Mouse (Mus musculus) MN1 (cell line): ENCODE data around the gene Blmh.
A peak's percentile ranks its signal among the peaks of the same experiment; 100 is the strongest.

Source experiments
- DNase-seq: peaks from one replicate; pipeline ENCODE4 v3.0.0-alpha.2; 2016; ENCODE audit warnings: low spot score

Blmh gene

DNA sequence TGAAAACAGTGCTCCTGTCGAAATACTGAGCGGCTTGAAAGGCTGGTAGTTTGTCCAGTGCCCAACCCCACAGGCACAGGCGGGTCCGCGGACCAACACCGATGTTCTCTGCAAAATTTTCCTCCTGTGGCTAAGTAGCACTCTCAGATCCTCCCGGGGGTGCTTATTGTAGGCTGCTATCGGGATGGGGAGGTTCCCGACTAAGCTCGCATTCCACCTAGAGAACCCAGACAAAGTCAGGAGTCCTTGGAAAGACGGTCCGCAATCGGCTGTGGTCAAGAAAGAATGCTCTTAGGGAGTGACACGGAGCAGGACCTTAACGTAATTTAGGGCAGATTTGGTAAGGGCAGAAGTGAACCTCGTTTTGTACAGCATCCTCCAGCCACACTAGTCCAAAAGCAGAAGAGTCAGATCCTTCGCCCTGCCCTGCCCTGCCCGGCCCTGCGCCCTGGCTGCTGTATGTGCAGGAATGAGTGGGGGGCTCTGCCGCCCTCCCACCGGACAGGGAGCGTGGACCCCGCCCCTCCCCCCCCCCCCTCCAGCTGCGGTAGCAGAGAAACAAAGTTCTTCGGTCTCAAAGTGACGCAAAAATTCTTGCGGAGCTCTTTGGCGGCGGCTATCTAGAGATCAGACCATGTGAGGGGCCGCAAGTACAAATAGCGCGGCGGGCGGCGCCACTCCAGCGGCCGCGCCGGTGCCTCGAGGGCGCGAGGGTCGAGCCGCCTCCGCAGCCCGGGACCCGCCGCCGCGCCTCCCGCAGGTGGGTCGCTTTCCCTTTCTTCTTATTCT, 73.5 kb downstream of the Blmh start, which contains the start of gene Slc6a4:
TSS of gene Slc6a4 (plus strand) at position 688 of the 789 bp plus-strand sequence.
- DNase-seq: peak; percentile 21

DNA sequence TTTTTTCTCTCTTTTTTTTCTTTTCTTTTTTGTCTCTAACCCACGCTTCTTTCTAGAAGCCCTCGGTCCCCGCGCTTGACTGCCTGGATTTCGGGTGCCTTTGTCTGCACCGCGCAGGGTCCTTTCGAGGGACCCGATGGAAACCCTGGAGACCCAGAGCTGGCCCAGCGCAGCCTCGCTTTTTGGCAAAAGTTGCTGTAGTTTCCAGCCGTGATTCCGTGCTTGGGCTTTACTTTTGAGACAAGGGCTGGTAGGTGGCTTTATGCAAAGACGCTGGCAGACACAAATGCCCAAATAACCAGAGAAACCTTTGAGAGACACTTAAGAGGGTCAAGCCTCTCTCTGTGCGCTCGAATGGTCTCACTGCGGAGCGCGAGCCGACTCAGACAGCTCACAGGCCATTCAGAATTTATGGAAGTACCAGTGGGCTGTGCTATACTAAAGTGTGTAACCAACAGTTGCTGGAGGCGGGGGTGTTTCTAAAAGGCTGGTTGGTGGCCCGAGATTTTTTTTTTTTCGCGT, 74.2 kb downstream of the Blmh start:
- DNase-seq: no peak

DNA sequence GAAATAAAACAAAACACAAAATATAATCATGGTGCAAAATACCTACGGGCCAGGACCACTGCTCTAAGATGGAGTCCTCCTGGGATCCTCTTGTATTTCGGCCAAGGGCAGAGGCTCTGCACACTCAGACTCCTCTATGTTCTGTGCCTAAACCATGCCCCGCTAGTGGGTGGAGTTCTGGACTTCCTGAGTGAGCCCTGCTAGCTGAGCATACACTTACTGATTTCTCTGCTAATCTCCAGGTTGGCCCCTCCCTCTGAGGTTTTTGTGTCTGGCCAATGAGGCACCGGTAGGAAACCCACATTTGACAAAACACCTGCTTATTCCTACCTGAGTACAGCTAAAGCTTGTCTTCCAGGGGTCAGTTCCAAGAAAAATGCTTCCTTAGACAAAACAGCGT, 76.1 kb downstream of the Blmh start:
- DNase-seq: no peak

DNA sequence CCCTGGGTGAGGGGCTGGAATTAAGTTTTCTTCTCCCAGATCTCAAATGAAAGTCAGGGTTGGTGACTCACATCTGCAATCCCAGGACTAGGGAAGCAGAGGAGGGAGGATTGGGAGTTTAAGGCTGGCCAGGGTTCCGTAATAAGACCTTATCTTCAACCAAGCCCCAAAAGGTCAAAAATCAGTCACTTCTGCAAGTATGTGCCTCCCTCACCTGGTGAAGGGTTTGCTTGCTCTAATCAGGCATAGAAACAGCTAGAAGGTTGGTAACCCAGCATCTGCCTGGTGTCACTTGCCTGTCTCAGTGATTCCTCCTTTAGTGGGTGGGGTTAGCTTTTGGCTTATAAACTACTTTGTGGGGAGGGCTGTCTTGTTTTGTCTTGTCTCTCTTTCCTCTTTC, 77.8 kb downstream of the Blmh start:
- DNase-seq: no peak

DNA sequence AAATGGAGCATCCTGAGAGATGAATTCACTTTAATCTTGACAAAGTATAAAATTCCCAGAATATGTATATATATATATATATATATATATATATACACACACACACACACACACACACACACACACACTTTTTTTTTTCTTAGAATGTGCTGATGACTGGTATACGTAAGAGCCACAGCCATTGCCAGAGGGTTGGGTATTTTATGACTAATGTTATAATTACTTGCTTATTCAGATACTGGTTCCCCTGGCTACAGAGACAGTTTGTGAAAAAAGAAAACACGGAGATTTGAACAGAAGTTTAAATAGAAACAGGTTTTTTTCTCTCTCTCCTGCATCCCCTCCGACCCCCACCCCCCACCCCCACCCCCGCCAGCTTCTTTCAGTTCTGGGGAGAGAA, 81.3 kb downstream of the Blmh start:
- peak; percentile 30 for DNase-seq

DNA sequence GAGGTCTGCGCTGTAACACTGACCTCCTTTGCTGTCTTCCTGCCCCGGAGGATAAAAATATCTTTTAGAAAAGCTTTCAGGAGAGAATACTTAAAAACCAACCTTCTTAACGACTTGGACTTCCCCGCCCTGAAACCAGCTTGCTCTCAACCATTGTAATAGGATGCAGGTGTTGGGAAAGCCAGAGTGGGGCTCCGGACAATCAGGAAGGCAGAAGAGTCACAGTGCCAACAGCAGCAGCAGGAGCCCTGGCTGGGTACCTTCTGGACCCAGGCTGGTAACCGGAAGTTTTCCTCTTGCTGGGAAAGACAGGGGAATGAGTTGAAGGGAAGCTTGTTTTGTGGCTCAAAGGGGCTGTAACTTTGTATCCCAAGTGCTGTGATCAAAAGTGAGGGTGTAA, 82.0 kb downstream of the Blmh start:
- DNase-seq: no peak

DNA sequence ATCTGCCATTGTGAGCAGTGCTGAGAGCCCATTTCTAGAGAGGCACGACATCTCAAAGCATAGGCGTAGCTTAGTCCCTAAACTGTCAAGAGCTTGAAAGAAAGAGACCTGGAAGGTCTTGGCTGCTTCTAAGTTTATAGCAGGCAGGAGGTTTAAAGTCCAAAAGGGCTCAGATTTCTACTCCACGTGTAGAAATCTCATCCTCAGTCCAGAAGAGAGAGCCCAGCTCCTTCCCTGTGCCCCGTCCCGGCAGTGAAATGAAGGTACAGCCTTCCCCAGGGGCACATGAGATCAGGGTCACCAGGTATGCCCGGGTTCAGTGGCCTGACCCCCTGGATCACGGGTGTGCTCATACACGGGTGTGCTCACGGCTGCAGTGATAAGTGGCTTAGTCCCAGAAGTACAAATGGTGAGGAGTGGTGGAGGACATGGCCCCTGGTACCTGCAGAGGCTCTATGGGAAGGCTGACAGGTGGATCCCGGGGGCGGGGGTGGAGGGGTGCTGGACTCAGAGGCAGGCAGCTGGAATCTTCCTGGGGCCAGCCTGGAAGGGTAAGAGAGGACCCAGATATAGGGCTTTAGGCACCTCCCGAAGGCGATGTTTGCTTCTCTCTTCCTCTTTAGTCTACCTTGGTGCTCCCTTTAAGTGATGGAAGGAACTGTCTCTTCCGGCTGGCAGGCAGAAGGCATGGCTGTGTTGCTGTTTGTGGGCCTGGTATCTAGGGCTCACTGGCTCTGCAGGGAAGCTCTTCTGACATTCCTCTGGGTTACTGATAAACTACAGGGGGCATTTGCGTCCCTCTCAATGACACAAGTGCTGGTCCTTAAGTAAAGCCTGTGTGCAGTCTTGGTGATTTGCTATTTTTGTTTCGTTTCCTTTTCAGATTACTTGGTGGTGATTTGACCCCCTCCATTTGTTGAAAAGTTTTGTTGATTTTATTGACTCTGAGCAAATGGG, 84.7 kb downstream of the Blmh start:
- no peak for DNase-seq

DNA sequence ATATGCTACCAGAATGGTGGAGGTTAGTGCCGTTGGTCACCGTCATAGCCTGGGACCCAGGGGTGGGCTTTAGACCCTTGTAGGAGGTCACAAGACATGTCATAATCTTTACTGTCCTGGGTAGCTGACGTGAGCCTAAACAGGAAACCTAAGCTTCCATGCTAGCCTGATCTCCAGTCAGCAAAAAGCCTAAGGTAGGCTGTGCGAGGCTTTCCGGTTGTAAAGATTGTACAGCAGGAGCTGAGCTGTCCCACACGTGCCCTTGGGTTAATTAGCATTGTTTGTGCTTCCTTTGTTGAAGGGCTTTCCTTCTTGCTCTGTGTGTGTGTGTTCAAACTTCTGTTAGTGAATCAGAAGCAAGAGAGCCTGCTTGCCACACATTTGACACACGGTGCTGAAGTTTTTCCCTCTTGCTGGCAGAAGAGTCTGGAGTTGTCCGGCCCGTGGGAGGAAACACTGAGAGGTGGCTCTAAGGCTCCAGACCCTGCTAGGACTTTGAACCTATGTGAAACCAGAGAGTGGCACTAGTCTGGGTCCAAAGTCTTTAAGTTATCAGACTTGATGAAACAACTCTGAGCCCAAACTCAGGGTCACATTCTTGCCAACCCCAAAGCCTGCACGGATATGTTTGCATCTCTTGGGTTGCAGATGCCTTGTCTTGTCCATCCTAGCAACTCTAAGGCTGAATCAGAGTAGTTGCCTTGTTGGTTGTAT, 86.3 kb downstream of the Blmh start:
- no peak for DNase-seq

DNA sequence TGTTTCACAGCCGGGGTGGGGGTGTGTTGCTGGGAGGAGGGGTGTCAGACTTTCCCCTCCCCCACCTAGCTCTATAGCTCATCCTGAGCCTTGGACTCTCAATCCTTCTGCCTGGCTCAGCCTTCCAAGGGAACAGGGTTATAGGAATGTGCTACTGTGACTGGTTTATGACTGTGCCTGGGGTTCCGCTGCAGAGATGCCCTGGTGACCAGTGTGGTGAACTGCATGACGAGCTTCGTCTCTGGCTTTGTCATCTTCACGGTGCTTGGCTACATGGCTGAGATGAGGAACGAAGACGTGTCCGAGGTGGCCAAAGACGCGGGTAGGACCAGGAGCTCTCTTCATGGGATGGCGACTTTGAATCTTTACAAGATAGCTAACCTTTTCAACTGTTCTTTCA, 93.4 kb downstream of the Blmh start:
- no peak for DNase-seq

DNA sequence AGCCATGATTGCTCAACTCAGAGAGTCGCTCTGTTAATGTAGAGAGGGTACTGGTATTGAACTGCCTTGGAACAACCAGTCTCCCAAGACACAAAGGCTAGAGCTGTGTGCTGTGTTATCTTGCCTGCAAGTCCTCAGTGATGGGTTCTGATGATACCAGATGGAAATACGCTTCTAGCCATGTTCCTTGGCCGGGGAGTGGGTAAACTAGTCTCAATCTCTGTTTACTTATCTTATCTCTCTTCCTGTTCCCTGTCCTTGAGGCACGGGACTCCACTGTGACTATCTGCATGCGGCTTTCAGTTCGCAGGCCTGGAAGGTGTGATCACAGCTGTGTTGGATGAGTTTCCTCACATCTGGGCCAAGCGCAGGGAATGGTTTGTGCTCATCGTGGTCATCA, 94.9 kb downstream of the Blmh start:
- DNase-seq: no peak

DNA sequence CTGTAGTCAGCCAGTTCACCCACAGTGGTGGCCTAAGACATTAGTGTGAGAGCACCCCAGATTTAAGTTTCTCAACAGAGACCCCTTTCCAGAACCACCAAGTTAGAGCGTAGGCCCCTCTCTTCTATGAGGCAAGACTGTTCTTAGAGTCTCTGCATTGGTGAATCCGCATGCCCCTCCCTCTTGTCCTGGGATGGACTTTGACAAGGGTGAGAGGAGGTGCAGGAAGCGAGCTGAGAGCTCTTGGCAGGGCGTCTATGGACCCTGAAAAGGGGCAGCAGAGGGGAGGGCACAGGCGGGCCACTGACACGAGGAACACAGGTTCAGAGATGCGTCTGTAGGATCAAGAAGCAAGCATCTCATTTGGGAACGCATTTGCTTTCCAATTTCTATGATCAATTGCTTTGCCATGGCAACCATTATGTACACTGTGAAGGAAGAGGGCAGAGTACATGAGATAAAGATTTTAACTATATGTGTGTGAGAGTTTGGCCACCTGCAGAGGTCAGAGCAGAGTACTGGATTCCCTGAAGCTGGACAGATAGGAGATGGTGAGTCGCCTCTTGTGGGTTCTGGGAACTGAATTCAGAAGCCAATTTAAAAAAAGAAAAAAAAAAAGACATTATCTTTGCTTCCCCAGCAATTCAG, 97.3 kb downstream of the Blmh start:
- DNase-seq: no peak

DNA sequence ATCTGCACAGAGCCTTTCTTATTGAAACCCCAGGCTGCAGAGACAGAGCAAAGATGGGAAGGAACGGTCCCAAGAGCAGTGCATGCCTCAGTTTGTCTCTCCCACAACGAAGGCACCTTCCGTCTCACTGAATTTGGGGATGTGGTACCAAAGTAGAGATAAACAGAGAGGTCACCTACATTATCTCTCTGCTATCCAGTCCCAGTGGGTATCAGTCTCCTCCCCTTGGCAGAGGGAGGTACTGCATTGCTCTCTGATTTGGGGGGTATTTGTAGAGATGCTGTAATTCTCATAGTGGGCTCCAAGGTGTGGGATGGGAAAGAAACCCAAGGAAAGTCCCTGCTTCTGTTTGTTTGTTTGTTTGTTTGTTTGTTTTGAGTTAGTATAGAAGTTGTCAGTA, 102.0 kb downstream of the Blmh start:
- DNase-seq: no peak

DNA sequence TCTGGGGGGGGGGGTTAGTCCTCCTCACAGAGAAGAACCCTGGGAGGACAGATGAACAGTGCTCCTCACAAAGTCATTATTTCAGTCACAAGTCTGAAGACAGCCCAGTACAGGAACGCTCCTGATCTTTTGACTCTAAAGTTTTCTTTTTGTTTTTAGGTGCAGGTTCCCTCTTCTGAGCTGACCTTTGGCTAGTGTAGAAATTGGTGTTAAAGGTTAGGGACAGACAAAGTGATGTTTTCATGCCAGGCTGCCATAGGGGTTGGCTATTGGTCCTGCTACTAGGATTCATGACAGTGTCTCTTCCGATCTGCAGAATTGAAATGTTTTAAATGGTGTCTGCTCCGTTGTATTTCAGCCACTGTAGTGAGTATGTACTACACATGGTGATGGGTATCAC, 103.5 kb downstream of the Blmh start:
- no peak for DNase-seq

DNA sequence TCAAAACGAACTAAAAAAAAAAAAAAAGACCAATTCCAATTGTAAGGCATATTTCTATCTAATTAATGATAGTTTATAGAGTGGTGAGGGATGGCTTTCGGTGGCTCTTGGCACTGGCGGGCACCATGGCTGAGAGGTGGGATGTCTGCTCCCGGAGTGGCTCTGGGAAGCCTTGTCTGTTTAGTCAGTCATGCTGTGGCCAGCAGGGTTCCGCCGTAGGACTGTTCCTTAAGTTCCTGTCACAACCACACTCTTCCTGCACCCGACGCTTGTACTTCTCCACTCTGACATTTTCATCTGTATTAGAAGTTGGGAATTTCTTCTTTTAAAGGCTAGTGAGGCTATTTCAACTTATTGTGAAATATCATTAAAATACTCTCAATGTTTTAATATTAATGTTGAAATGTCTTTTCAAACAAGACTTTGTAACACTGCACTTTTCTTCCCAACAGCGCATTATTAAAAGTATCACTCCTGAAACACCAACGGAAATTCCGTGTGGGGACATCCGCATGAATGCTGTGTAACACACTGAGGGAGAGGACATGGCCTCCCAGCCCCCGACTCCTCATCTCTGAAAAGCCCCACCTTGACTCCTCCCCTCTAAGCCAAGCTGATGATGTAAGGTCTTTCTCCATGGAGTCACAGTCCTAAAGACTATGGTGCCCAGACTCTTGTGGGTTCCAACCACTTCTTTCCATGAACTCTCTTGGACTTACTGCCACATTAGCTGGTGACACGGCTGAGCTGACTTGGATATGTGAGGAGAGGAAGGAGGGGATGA, 106.7 kb downstream of the Blmh start:
- DNase-seq: no peak
